Mouse (Mus musculus): ENCODE measurements around the gene Mcoln1.

Gene Mcoln1

GRCm38 (mm10) chr8:3500235-3501090 lies at the start of gene Mcoln1:
Mcoln1 (plus strand) TSS chr8:3500457.
- peak; percentile 99 for DNase-seq (ENCODE audit: low read depth, low spot score)

- peak; percentile 70 for DNase-seq (ENCODE audit: low read depth, low spot score)
Measured at GRCm38 (mm10) chr8:3450670-3451069, 49.6 kb upstream of the Mcoln1 start.

GRCm38 (mm10) chr8:3451992-3452391 lies 48.3 kb upstream of the Mcoln1 start:
- no peak for DNase-seq (ENCODE audit: low read depth, low spot score)

- no peak for DNase-seq (ENCODE audit: low read depth, low spot score)
Measured at GRCm38 (mm10) chr8:3463248-3463647, 37.0 kb upstream of the Mcoln1 start.

- peak; percentile 81 for DNase-seq (ENCODE audit: low read depth, low spot score)
Measured at GRCm38 (mm10) chr8:3464309-3464708, 35.9 kb upstream of the Mcoln1 start.

GRCm38 (mm10) chr8:3467006-3467885 lies 33.0 kb upstream of the Mcoln1 start, which contains the start of gene Pex11g:
Pex11g (minus strand) TSS chr8:3467680.
- DNase-seq (ENCODE audit: low read depth, low spot score), result peak; percentile 98

GRCm38 (mm10) chr8:3467886-3468545 lies 32.2 kb upstream of the Mcoln1 start:
- DNase-seq (ENCODE audit: low read depth, low spot score), result no peak

GRCm38 (mm10) chr8:3468838-3469237 lies 31.4 kb upstream of the Mcoln1 start:
- no peak for DNase-seq (ENCODE audit: low read depth, low spot score)

GRCm38 (mm10) chr8:3470562-3470961 lies 29.7 kb upstream of the Mcoln1 start, which contains the start of gene Tex45:
Tex45 (plus strand) TSS chr8:3470862.
- DNase-seq (ENCODE audit: low read depth, low spot score), result no peak

GRCm38 (mm10) chr8:3475715-3476429 lies 24.4 kb upstream of the Mcoln1 start:
- DNase-seq (ENCODE audit: low read depth, low spot score), result no peak

- DNase-seq (ENCODE audit: low read depth, low spot score), result no peak
Measured at GRCm38 (mm10) chr8:3480221-3480785, 20.0 kb upstream of the Mcoln1 start.

- DNase-seq (ENCODE audit: low read depth, low spot score), result no peak
Measured at GRCm38 (mm10) chr8:3481605-3482004, 18.7 kb upstream of the Mcoln1 start.

GRCm38 (mm10) chr8:3482240-3482740 lies 18.0 kb upstream of the Mcoln1 start:
- no peak for DNase-seq (ENCODE audit: low read depth, low spot score)

- DNase-seq (ENCODE audit: low read depth, low spot score), result no peak
Measured at GRCm38 (mm10) chr8:3483546-3483945, 16.7 kb upstream of the Mcoln1 start.

- DNase-seq (ENCODE audit: low read depth, low spot score), result peak; percentile 66
Measured at GRCm38 (mm10) chr8:3485192-3485591, 15.1 kb upstream of the Mcoln1 start.

GRCm38 (mm10) chr8:3492901-3493844 lies 7.1 kb upstream of the Mcoln1 start, which contains the start of gene Zfp358:
Zfp358 (plus strand) TSS chr8:3493138.
- no peak for DNase-seq (ENCODE audit: low read depth, low spot score)

GRCm38 (mm10) chr8:3493845-3494208 lies 6.4 kb upstream of the Mcoln1 start:
- DNase-seq (ENCODE audit: low read depth, low spot score), result no peak

- no peak for DNase-seq (ENCODE audit: low read depth, low spot score)
Measured at GRCm38 (mm10) chr8:3495578-3496427, 4.5 kb upstream of the Mcoln1 start.

- DNase-seq (ENCODE audit: low read depth, low spot score), result peak; percentile 61
Measured at GRCm38 (mm10) chr8:3496428-3496748, 3.9 kb upstream of the Mcoln1 start.
